Mouse (Mus musculus): ENCODE measurements at regions not wholly inside any gene's neighbourhood (a gene's known extent, or its start where the extent isn't known, plus 50 kb on each side); places are given as distances from the start of the nearest gene placed in this dataset.

- DNase-seq (ENCODE audit: low read depth): no peak
Observed at GRCm38 (mm10) chr5:85954526-85954925, 110.9 kb downstream of the Cenpc1 start.

DNA sequence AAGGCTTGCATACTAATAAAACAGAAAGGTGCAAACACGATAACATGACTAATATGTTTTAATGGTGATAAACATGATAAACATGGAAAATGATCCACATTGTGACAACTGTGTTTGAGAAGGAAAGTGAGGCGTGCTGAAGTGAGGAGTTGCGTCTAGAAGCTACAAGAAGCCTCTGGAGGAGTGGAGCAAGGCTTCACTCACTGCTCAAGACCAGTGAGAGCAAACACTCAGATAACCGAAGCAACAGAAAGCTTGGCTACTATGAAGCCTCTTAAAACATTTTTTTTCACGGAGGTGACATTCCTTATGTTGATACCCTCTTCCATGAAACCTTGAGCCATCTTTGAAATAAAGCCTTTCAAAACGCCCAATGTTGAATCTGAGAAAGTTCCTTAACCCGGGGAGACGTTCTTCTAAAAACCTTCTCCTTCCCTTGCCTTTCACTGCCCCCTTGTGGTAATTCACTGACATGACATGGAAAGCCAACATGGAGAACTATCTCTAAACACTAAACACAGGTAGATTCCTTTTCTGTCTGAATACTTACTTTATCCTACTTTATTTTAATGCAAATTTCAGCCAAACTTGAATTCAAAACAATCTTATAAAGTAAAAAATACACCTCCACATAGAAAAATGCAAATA lies 128.6 kb downstream of the Cenpc1 start:
- peak; percentile 24 for DNase-seq (ENCODE audit: low read depth)

- DNase-seq (ENCODE audit: low read depth): no peak
Observed at GRCm38 (mm10) chr5:85918288-85918687, 147.1 kb downstream of the Cenpc1 start.

- DNase-seq (ENCODE audit: low read depth): no peak
Observed at GRCm38 (mm10) chr5:85915000-85915399, 150.4 kb downstream of the Cenpc1 start.

GRCm38 (mm10) chr5:85896452-85896851 lies 168.9 kb downstream of the Cenpc1 start:
- DNase-seq (ENCODE audit: low read depth): no peak

DNA sequence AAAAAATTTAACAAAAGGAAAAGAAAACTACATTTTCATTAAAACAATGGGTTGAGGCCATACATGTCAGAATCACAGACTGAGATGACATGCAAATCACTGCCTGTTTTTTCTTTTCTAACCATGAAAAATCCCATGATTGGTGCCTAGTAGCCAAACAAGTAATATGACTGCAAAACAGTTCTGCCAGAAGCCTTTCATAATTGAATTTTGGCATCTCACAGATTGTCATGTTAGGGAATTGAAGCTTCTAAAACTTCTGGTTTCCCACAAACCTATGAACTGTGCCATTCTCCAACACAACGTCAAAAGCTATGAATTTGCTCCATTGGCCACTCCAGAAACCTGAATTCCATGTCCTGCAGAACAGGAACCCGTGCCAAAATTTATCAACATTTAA lies 169.6 kb downstream of the Cenpc1 start:
- no peak for DNase-seq (ENCODE audit: low read depth)

DNA sequence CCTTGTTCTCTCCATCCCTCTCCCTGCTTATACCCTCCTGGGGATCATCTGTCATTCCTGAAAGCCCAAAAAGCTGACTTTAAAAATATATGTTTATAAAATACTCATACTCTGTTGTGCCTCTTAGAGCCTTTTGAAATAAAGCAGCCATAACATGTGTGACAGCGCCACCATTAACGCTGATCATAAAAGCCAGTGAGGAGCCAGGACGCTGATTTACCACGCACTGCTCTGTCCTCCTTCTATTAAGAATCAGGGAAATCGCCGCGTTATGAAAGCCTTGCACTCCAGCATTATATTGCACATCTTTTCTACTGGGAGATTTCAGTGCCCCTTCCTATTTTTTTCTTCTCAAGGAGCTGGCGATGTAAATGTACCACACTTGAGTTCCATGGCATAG lies 195.1 kb downstream of the Cenpc1 start:
- no peak for DNase-seq (ENCODE audit: low read depth)

GRCm38 (mm10) chr5:85832556-85832955 lies 232.8 kb downstream of the Cenpc1 start:
- DNase-seq (ENCODE audit: low read depth): no peak

GRCm38 (mm10) chr5:85795531-85796197 lies 269.7 kb downstream of the Cenpc1 start:
- no peak for DNase-seq (ENCODE audit: low read depth)

DNA sequence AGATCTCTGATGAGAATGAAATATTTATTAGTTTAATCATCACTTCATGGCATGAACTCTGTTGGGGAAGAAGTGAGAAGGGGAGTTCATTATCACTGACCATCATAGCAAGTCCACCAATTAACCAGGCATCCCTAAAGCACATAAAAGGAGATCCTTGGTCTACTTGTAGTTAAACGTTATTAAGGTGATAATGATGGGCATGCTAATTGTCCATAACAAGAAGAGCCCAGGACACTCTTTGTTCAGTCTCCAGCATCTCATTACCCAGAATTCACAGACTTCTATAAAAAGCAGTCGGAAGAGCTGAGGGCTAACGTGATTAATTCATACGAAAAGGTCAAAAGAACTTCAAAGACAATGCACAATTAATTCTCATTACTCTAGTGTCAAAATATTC lies 272.2 kb downstream of the Cenpc1 start:
- DNase-seq (ENCODE audit: low read depth): no peak

DNA sequence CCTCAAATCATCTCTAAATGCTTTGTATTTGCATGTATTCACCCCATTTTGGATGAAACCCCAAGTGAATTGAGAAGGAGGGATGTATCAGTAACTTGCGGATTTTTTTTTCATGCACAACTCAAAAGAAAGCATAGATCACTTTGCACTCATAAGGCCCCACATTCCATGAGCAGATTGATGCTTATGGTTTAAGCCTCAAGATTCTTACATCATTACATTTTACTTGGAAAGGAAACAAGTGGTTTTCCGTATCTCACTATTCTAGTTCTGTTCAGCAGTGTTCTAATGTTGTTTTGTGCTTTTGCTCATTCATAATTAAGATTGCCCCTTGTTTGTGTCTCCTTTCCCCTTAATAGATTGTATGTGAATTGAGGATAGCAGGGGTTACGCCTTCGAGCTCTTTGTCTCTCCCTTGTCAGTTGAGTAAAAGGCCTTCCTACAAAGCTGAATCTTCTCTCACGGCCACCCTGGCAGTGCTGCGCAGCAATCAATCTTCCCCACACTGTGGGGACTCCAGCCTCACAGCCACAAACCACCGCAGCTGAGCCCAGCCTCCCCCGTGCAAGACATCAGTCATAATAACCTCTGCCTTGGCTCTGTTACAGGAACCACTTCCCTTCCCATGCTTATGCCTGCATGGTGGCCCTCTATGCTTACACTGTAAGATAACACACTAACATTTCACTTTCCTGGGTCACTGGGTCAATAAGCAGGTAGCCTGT lies 284.5 kb downstream of the Cenpc1 start:
- no peak for DNase-seq (ENCODE audit: low read depth)

- DNase-seq (ENCODE audit: low read depth): no peak
Observed at GRCm38 (mm10) chr5:85780017-85780416, 285.4 kb downstream of the Cenpc1 start.

GRCm38 (mm10) chr5:85779205-85779604 lies 286.2 kb downstream of the Cenpc1 start:
- DNase-seq (ENCODE audit: low read depth): no peak

DNA sequence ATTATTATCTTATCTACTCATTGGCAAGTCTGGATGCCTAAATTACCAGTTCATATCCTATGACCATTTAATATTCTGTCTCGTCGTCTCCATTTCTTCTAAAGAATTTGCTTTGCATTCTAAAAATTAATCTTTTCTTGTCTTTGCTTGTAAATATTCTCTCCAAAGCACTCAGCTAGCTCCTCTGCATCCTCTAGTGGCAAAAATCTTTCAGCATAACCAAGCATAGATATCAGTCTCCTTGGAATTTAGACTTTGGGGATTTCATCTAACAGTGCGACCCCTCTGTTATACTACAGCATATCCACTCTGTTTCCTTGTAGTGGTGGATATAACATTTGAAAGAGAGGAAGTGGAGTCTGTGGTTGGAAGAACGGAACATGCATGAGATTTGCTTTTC lies 292.7 kb downstream of the Cenpc1 start:
- no peak for DNase-seq (ENCODE audit: low read depth)

- no peak for DNase-seq (ENCODE audit: low read depth)
Observed at GRCm38 (mm10) chr5:85772086-85772485, 293.3 kb downstream of the Cenpc1 start.

- no peak for DNase-seq (ENCODE audit: low read depth)
Observed at GRCm38 (mm10) chr5:85767157-85767556, 298.2 kb downstream of the Cenpc1 start.

GRCm38 (mm10) chr5:85756716-85757115 lies 308.7 kb downstream of the Cenpc1 start:
- no peak for DNase-seq (ENCODE audit: low read depth)

DNA sequence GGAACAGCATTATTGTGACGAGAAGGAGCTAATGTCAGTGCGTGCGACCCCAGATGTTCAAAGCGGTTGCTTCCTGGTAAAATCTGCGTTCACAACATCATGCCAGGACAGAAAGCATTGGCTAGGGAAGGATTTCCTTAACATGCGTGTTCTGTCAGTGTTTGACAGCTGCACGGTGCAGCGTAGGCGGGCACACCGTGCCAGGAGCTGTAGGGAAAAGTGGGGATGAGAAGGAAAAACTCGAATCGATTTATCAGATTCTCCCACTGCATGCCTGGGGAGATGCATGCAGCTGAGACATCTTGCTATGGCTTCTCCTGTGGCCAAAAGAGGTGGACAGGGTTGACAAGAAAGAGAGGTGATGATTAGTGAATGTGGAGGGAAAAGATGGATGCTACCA lies 311.2 kb downstream of the Cenpc1 start:
- DNase-seq (ENCODE audit: low read depth): no peak

DNA sequence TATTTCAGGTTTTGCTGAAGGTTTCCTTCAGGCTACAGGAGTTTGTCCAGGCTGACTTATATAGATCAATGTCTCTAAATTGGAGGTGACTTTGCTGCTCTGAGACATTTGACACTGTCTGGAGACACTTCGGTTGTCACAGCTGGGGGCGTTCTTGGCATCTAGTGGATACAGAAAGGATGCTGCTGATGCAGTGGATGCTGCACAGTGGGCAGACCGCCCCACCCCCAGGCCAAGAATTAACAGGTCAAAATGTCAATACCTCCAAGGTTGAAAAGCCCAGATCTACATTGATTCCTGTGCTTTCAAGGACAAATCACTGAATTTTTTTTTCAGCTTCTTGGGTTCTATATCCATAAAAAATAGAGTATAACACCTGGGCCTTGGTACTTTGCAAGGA lies 312.3 kb downstream of the Cenpc1 start:
- DNase-seq (ENCODE audit: low read depth): no peak

GRCm38 (mm10) chr5:85751649-85752048 lies 313.7 kb downstream of the Cenpc1 start:
- DNase-seq (ENCODE audit: low read depth): no peak

DNA sequence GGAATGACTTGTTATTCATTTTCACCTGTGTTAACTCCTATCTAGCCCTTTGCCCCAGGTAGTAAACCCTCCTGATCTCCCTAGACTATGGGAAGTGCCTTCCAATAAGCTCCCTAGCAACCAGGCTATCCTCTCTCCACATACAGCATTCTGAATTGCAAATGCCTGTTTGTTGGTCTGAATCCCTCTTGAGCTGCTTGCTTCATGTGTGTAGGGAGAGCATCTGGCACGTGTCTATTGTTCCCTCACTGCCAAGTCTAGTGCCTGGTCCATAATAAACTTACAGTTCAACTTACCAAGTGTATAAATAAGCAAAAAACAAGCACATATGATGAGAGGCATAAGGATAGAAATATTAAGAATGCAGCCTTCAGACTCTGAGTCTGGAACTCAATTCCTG lies 314.5 kb downstream of the Cenpc1 start:
- no peak for DNase-seq (ENCODE audit: low read depth)

- DNase-seq (ENCODE audit: low read depth): no peak
Observed at GRCm38 (mm10) chr5:85729613-85730012, 335.8 kb downstream of the Cenpc1 start.

GRCm38 (mm10) chr5:85707345-85707744 lies 358.0 kb downstream of the Cenpc1 start:
- DNase-seq (ENCODE audit: low read depth): no peak

All from c-Kit-positive CD71-positive TER-119-negative erythroid progenitor cells, embryonic 14.5 days (primary cell).